Mouse (Mus musculus) spleen, postnatal 14 days (tissue): Measurements from ENCODE around the gene Slc3a2.

ENCODE experiments used
- DNase-seq, 2 experiments: peaks; one replicate each; pipeline ENCODE4 v3.0.0; 2021 to 2022; ENCODE audit warnings: low spot score in 2 of 2

Gene Slc3a2

GRCm38 (mm10) chr19:8662337-8662736, 60.8 kb downstream of the Slc3a2 start:
- DNase-seq: peak in 1 of 2 experiments; percentile 29

GRCm38 (mm10) chr19:8661821-8662307, 61.3 kb downstream of the Slc3a2 start:
- DNase-seq: no peak
